Mouse (Mus musculus): ENCODE data around the gene Ccdc106. TPM values are rescaled to one million over a fixed set of nuclear protein-coding genes. Genes with fewer than 3 reads are reported as not detected.
"Not testable (repeated sequence)": the region's sequence is repeated elsewhere in the genome, so short reads cannot be mapped to it uniquely, and the experiment has no call there.

Gene Ccdc106
- polyA plus RNA-seq, 1 experiment from 2014 or later: 17.4 TPM

DNA sequence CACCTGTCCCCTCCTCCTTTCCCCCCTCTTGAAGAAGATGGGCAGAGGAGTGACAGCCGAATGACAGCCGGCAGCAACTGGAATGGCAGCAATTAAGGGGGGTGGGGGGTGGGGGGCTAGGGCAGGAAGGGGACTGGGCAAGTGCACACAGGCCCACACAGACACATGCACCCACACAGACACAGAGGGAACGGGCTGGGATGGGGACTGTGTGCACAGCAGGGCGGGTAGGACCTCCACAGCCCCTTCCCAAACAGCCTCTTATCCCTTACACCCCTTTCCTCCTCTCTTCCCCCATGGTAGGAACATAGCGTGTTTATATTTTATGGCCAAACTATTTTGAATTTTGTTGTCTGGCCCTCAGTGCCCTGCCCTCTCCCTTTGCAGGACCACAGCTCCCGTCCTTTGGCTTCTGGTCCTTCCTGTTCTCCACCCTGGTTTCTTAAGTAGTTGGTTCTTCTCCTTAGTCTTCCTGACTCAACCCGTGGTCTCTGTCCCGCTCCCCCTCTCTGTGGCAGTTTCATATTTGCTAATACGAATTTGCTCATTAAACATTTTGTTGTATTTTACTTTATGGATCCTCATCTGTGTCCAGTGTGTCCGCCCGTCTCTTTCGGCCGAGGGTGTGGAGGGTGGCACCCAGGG lies 59.1 kb downstream of the Ccdc106 start:
- H3K27me3 ChIP-seq; H3K9me3 ChIP-seq (replicated peaks): not testable (repeated sequence)
- WGBS: 51% methylated on average over 10 of the region's 13 CpGs
- Histone ChIP-seq H3K4me1 (peaks cover 19% of the 10 kb centered on the region), H3K4me2 (replicated peaks) (peak overlapping the region; percentile 92), H3K36me3 (peaks cover 53% of the 10 kb centered on the region), H3K9ac (peak overlapping the region; percentile 97; the same call in 1 of the 2 replicates), H3K4me3 (peak overlapping the region; percentile 97), H3K27ac (peak overlapping the region; percentile 90)
- peak; percentile 51 for ATAC-seq (ENCODE audit: low FRiP score)

DNA sequence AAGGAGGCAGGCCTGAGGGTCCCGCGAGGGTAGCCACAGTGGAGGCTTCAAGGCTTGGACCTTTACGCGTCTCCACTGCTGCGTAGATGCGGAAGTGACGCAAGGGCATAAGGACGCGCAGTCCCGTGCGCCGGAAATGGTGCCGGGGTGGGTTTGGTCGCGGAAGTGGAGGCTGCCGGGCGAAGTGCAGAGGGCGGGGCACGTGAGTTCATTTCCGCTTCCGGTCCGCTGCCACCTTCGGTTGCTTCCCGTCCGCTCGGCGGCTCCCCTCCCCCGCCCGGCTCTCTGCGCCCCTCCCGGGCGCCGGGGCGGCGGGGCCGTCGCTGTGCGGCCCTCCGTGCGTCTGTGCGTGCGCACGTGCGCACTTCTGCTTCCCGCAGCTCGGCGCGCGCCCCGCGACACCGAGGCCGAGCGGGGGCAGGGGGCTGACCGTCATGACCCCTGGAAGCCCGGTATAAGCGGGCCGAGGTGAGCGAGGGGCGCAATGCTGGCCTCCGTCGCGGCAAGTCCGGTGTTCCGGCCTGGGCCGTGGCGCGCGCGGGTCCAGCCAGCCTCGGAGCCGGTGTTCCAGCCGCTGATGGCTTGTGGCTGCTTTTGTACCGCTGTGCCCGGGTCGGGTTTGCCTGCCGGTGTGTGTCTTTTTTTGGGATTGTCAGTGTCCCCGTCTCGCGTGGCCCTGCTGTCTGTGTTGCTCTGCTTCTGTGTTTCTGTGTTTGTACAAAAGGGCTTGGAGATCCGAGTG lies 59.8 kb downstream of the Ccdc106 start, which contains the start of gene Epn1:
TSS of gene Epn1 (plus strand) at position 226 of the 742 bp plus-strand sequence.
- peak within 1 kb of the TSS; percentile 97 for H3K9ac ChIP-seq
- H3K4me2 ChIP-seq (replicated peaks): peak within 1 kb of the TSS; percentile 92
- peaks cover 19% of the 10 kb centered on the region for H3K4me1 ChIP-seq
- peaks cover 50% of the 10 kb centered on the region for H3K36me3 ChIP-seq
- H3K27ac ChIP-seq: peak within 1 kb of the TSS; percentile 90
- no peaks in the 10 kb centered on the region for H3K9me3 ChIP-seq (replicated peaks)
- ATAC-seq (ENCODE audit: low FRiP score): peak; percentile 98
- no peaks in the 10 kb centered on the region for H3K27me3 ChIP-seq
- peak within 1 kb of the TSS; percentile 97 for H3K4me3 ChIP-seq
- WGBS: under 1% methylated on average over 76 of the region's 81 CpGs

DNA sequence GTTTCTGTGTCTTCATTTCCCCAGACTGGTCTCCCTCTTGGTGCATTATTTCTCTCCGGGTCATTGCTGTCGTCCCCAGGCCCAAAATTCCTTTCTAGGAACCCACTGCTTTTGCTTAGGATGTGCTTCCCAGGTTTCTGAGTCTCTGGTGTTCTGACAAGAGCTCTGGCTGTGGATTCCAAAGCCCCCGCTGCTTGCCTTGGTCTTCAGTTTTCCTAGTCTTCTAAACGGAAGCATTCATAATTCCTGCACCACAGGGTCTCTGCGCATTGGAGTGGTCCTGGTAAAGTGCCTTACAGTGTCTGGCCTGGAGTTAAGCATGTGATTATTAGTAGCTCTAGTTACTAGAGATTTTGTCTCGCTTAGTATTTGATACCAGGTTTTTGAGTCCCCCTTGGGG lies 60.5 kb downstream of the Ccdc106 start:
- H3K9ac ChIP-seq: peak overlapping the region; percentile 97
- peak overlapping the region; percentile 92 for H3K4me2 ChIP-seq (replicated peaks)
- WGBS: 20% methylated on average over 6 of the region's 6 CpGs
- H3K9me3 ChIP-seq (replicated peaks): no peaks in the 10 kb centered on the region
- H3K27me3 ChIP-seq: no peaks in the 10 kb centered on the region
- H3K4me1 ChIP-seq: peaks cover 19% of the 10 kb centered on the region
- peak overlapping the region; percentile 90 for H3K27ac ChIP-seq
- H3K36me3 ChIP-seq: peaks cover 45% of the 10 kb centered on the region
- no peak for ATAC-seq (ENCODE audit: low FRiP score)
- peak overlapping the region; percentile 97 for H3K4me3 ChIP-seq

DNA sequence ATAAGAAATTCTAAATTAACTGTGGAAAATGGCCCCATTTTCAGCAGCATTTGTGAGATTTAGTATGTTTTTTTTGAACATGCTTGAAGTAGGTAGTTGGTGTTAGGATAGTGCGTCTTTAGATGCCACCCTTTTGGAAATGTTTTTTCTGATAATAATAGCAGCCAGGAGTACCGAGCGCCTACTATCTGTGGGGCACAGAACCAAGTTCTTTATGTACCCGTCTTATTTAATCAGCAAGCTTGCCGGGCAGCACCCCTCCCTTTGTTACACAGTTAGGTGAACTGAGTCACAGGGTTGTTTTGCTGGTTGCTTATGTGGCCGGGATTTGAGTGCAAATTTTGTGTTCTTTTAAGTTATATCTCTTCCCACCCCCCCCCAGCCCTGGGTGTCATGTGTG lies 60.9 kb downstream of the Ccdc106 start:
- Histone ChIP-seq H3K4me3 (peak overlapping the region; percentile 97), H3K9me3 (replicated peaks) (no peaks in the 10 kb centered on the region), H3K4me2 (replicated peaks) (peak overlapping the region; percentile 92), H3K4me1 (peaks cover 19% of the 10 kb centered on the region), H3K27me3 (no peaks in the 10 kb centered on the region), H3K27ac (no peak overlapping the region; the same call in 1 of the 2 replicates), H3K36me3 (peaks cover 44% of the 10 kb centered on the region), H3K9ac (peak overlapping the region; percentile 97)
- ATAC-seq (ENCODE audit: low FRiP score): no peak
- WGBS: 77% methylated on average over 6 of the region's 6 CpGs

DNA sequence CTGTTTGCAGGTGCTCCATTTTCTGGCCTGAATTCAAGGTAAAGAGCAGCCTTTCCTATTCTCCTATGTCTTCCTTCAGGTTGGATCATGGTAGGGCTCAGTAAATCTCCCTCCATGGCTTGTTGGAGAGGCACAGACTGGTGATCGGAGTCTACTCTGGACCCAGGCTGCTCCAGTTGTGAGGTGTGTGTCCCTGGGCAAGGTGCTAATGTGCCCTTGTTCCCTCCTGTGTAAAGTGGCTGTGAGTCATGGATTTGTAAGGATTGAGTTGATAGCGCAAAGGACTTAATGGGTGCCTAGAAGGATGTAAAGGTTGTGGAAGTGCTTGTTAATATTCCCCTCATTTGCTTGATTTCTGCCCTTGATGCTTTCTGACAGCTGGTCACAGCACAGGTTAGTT lies 61.6 kb downstream of the Ccdc106 start:
- Histone ChIP-seq H3K36me3 (peaks cover 41% of the 10 kb centered on the region), H3K4me3 (0 out of 2 replicates have a peak overlapping the region, but pooled peaks have one; percentile 97)

DNA sequence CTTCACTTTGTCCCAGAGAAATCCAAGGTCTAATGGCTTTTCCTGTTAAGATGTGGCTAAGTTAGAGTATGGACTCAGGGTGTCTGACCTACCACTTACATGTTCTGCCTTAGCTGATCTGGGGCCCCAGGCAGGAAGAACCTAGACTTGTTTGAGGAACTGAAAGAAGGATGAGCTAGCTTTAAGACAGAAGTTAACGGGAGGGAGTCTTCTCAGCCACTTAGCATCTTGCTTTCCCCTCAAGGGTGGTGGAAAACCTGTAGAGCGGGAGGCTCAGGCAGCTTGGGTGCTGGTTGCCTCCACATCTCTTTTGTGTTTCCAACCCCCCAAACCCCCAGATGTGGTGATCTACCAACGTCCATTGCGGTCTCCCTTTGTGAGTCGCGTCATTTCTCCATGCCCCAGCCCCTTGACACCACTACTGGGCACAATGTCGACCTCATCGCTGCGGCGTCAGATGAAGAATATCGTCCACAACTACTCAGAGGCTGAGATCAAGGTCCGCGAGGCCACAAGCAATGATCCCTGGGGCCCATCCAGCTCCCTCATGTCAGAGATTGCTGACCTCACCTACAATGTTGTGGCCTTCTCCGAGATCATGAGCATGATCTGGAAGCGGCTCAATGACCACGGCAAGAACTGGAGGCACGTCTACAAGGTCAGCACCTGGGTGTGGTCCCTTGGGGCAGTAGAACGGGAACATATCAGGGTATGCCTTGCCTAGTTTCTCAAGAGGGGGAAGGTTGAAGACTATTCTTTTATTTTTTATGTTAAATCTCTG lies 63.2 kb downstream of the Ccdc106 start:
- no peak overlapping the region for H3K4me2 ChIP-seq (replicated peaks)
- no peak overlapping the region for H3K9ac ChIP-seq
- H3K9me3 ChIP-seq (replicated peaks): no peaks in the 10 kb centered on the region
- H3K4me1 ChIP-seq: peaks cover 19% of the 10 kb centered on the region
- peaks cover 33% of the 10 kb centered on the region for H3K36me3 ChIP-seq
- no peak overlapping the region for H3K27ac ChIP-seq
- H3K4me3 ChIP-seq: no peak overlapping the region
- ATAC-seq (ENCODE audit: low FRiP score): no peak
- H3K27me3 ChIP-seq: no peaks in the 10 kb centered on the region
- WGBS: 92% methylated on average over 18 of the region's 18 CpGs

More for the DNA sequence above, 61.6 kb downstream of the Ccdc106 start:
- H3K27ac ChIP-seq: no peak overlapping the region
- peak overlapping the region; percentile 92; the same call in 1 of the 2 replicates for H3K4me2 ChIP-seq (replicated peaks)
- no peaks in the 10 kb centered on the region for H3K9me3 ChIP-seq (replicated peaks)
- ATAC-seq (ENCODE audit: low FRiP score): no peak
- H3K4me1 ChIP-seq: peaks cover 19% of the 10 kb centered on the region
- 97% methylated on average over 2 of the region's 2 CpGs for WGBS
- no peaks in the 10 kb centered on the region for H3K27me3 ChIP-seq
- H3K9ac ChIP-seq: no peak overlapping the region; the same call in 1 of the 2 replicates

DNA sequence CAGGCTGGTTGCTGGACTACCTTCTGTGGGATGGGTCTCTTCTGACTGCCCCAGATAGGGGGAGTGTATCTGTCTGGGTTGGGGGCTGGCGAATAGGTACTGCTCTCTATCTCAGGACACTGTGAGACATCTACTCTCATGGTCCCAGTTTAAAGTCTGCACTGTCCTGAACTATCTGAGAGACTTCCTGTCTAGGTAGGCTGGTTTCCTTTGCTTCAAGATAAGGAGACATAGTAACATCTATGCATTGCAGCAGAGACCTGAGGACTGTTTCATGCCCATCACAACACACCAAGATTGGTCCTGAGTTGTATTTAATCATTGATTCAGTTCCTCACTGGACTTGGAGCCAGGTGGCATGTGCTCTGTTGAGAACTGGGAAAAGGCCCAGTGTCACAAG lies 65.2 kb downstream of the Ccdc106 start:
- H3K27ac ChIP-seq: no peak overlapping the region
- 90% methylated on average over 1 of the region's 1 CpGs for WGBS
- no peaks in the 10 kb centered on the region for H3K9me3 ChIP-seq (replicated peaks)
- H3K4me2 ChIP-seq (replicated peaks): no peak overlapping the region
- H3K4me1 ChIP-seq: peaks cover 19% of the 10 kb centered on the region
- peaks cover 34% of the 10 kb centered on the region for H3K36me3 ChIP-seq
- ATAC-seq (ENCODE audit: low FRiP score): no peak
- no peak overlapping the region for H3K9ac ChIP-seq
- no peak overlapping the region for H3K4me3 ChIP-seq
- no peaks in the 10 kb centered on the region for H3K27me3 ChIP-seq

DNA sequence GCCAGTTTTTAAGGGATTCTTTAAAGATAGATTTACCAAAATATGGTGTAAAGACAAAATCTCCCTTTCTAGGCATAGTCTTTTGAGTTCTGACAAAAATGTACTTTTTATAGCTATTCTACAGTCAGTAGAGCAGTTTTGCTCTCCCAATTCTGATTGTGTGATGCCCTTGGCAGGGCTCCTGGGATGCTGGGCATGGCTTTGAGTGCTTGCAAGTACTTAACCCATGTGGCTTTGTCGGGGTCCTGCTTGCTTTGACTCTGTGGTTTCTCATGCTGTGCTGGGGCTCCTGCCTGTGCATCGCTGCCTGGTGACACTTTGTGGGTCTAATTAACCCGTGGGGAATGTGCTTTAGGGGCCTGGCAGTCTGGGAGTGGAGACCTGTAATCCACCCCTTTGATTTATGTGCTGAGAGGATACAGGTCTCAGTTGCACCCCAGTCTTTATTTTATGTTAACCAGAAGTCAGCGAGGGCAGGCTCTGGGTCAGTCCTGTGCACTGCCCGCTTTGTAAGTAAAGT lies 66.6 kb downstream of the Ccdc106 start:
- Histone ChIP-seq H3K4me2 (replicated peaks) (no peak overlapping the region), H3K9ac (no peak overlapping the region), H3K4me1 (peaks cover 6% of the 10 kb centered on the region; the same call in 1 of the 2 replicates), H3K27ac (no peak overlapping the region), H3K4me3 (no peak overlapping the region), H3K36me3 (peaks cover 40% of the 10 kb centered on the region), H3K9me3 (replicated peaks) (no peaks in the 10 kb centered on the region), H3K27me3 (no peaks in the 10 kb centered on the region)
- 80% methylated on average over 5 of the region's 5 CpGs for WGBS
- no peak for ATAC-seq (ENCODE audit: low FRiP score)

DNA sequence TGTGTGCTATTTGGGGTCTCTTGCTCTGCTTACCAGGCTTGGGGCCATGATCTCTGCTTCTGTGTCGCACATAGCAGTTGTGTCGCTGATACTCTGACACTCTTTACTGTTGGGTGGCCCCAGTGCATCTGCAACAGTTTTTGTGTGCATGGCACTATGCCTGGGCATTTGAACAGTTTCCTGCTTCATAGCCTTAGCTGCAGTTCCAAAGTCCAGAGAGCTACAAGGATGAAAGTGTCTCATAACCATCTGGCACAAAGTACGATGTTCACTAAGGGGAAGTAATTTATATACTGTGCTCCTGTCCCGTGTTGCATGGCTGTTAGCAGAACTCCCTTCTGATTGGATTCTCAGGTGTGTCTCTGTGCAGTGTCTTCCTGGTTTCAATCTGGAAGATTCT lies 67.5 kb downstream of the Ccdc106 start:
- H3K9ac ChIP-seq: no peak overlapping the region
- H3K27ac ChIP-seq: no peak overlapping the region
- no peaks in the 10 kb centered on the region for H3K4me1 ChIP-seq
- no peak for ATAC-seq (ENCODE audit: low FRiP score)
- H3K4me3 ChIP-seq: no peak overlapping the region
- whole genome bisulfite sequencing: 89% methylated on average over 4 of the region's 4 CpGs
- peaks cover 46% of the 10 kb centered on the region for H3K36me3 ChIP-seq
- no peak overlapping the region for H3K4me2 ChIP-seq (replicated peaks)
- H3K9me3 ChIP-seq (replicated peaks): no peaks in the 10 kb centered on the region
- no peaks in the 10 kb centered on the region for H3K27me3 ChIP-seq

DNA sequence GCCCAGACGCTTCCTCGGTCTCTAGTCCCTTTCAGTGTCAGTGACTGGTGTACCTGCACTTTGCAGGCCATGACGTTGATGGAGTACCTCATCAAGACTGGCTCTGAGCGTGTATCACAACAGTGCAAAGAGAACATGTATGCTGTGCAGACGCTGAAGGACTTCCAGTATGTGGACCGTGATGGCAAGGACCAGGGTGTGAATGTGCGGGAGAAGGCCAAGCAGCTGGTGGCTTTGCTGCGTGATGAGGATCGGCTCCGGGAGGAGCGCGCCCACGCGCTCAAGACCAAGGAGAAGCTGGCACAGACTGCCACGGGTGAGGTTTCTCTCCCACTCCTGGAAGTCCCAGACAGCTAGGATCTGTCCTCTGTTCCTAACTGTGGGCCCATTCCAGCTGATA lies 69.5 kb downstream of the Ccdc106 start:
- Histone ChIP-seq H3K4me2 (replicated peaks) (no peak overlapping the region), H3K36me3 (peaks cover 52% of the 10 kb centered on the region), H3K27me3 (no peaks in the 10 kb centered on the region), H3K9me3 (replicated peaks) (no peaks in the 10 kb centered on the region), H3K9ac (no peak overlapping the region), H3K4me1 (no peaks in the 10 kb centered on the region), H3K4me3 (no peak overlapping the region), H3K27ac (no peak overlapping the region)
- WGBS: 97% methylated on average over 15 of the region's 15 CpGs
- no peak for ATAC-seq (ENCODE audit: low FRiP score)

DNA sequence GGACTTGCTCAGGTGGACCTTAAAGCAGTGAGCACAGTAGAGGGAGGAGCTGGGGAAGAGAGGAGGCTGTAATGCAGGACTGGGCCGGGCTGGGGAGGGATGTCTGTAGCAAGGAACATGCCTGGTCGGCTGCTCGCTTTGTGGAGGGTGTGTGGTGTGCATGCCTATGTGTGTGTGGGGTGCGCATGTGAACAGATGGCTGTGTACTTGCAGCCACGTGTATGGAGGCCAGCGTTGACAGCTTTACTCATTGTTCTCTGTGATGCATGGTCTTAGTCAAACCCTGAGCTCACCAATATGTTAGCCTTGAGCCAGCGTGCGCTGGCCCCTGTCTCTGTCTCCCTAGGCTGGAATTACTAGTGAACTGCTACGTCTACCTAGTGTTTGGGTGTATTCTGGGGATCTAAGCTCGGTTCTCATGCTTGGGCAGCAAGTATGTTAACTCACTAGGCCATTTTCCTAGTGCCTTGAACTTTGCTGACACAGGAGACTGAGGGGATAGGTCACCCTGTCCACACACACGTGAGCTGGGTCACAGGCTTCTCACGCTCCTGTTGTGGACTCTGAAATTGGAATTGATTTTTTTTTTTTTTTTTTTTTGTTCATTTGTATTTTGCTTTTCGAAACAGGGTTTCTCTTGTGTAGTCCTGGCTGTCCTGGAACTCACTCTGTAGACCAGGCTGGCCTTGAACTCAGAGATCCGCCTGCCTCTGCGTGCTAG lies 70.8 kb downstream of the Ccdc106 start:
- Histone ChIP-seq H3K9ac (0 out of 2 replicates have a peak overlapping the region, but pooled peaks have one; percentile 14), H3K9me3 (replicated peaks) (no peaks in the 10 kb centered on the region), H3K36me3 (peaks cover 62% of the 10 kb centered on the region), H3K27me3 (no peaks in the 10 kb centered on the region), H3K4me3 (no peak overlapping the region), H3K4me1 (no peaks in the 10 kb centered on the region), H3K27ac (no peak overlapping the region), H3K4me2 (replicated peaks) (no peak overlapping the region)
- 95% methylated on average over 15 of the region's 15 CpGs for WGBS
- no peak for ATAC-seq (ENCODE audit: low FRiP score)

Data from hindbrain, embryonic 12.5 days (tissue).